Mouse (Mus musculus) thymus, adult 18-20 months (tissue): ENCODE measurements around the gene Rhbdl1.
A peak's percentile ranks its signal among the peaks of the same experiment; 100 is the strongest.

Experiments used
- DNase-seq, 2 experiments: peaks; one replicate each; pipeline ENCODE4 v3.0.0; 2022; ENCODE audit warnings: mixed read lengths in 2 of 2

Rhbdl1 gene

GRCm38 (mm10) chr17:25837076-25837410, at the start of gene Rhbdl1:
Gene Rhbdl1 (minus strand): TSS chr17:25837295.
- DNase-seq, result no peak

DNA sequence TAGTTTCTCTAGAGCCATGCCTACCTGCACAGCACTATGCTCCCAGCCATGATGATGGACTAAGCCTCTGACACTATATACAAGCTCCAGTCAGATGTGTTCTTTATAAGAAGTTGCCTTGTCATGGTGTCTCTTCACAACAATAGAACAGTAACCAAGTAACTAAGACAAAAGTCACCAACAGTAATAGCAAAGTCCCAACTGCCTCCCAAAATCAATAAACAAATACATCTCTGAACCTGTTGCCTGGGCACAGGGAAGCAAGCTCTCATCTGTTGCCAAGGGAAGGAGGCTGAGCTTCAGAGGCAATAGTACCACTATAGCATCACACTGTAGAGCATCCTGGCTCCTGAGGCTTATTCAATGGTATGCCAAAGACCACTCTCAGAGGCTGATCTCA, 49.7 kb upstream of the Rhbdl1 start:
- no peak for DNase-seq

- DNase-seq, result no peak
Observed at GRCm38 (mm10) chr17:25885636-25886035, 48.5 kb upstream of the Rhbdl1 start.

DNA sequence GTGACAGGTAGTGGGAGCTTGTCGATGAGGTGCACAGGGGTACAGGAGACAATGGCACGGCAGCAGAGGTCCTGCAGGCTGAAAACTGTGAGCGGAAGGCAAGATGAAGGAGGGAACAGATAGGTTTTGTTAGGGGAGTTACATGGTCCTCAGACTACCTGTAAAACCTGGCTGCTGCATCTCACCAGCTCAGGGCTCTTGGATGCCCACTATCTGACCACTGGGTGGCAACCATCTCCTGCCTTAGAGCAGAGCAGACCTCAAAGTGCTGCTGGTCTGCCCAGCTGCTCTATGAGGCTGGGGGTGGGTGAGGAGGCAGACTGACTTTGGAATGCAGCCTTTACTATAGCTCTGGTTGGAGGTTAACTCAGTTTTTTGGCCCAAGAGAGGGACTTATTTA, 46.7 kb upstream of the Rhbdl1 start:
- DNase-seq, result no peak

DNA sequence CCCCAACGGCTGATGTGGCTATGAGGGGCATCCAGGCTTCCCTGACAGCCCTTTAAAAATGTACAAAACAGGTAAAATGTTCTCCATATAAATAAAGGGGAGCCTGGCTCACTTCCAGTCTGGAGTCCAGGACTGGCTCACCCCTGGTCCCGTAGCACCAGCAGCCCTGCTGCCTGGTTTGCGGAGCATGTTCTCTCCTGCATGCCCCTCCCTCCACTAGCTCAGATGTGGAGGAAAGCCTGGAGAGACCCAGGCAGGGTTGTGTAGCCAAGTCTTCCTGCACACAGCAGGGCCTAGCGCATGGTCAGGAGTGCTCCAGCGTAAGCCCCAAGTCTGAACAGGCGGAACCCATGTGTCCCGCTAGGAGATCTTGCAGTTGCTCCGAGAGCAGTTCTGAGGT, 46.2 kb upstream of the Rhbdl1 start:
- no peak for DNase-seq

DNA sequence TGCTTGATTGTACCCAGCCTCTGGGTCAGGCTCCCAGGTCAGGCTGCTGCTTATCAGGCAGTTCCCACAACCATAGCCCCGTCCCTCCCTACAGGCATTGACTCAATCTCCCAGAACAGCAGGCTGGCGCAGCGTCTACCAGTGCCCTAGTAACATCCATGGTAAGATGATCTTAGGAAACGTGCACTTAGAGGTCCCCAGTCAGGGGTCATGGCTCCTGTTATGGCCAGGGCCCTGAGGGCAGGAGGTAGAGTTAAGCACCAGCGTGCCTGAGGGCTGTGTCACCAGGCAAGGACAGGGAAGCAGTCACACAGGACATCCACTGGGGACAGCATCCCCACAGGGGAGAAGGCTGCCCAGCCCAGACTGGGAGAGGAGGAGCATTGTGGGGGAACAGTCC, 45.2 kb upstream of the Rhbdl1 start:
- no peak for DNase-seq

DNA sequence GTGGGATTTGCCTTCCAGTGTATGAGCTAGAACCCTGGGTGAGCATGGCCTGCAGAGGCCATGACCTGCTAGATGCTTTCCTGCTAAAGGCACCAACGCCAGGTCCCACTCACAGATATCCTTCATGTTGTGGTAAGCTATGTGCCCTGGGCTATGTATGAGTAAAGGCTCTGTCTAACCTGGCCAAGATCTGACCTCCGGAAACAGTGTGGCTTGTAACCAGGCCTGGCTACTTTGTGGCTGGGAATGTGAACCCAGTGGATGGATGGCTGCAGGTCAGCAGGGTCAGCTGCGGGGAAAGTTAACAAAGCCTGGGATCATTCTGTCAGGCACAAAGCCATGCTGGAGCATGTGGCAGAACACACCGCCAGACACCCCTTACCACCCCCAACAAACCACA, 44.6 kb upstream of the Rhbdl1 start:
- DNase-seq, result no peak

GRCm38 (mm10) chr17:25880913-25881641, 44.0 kb upstream of the Rhbdl1 start:
- no peak for DNase-seq

DNA sequence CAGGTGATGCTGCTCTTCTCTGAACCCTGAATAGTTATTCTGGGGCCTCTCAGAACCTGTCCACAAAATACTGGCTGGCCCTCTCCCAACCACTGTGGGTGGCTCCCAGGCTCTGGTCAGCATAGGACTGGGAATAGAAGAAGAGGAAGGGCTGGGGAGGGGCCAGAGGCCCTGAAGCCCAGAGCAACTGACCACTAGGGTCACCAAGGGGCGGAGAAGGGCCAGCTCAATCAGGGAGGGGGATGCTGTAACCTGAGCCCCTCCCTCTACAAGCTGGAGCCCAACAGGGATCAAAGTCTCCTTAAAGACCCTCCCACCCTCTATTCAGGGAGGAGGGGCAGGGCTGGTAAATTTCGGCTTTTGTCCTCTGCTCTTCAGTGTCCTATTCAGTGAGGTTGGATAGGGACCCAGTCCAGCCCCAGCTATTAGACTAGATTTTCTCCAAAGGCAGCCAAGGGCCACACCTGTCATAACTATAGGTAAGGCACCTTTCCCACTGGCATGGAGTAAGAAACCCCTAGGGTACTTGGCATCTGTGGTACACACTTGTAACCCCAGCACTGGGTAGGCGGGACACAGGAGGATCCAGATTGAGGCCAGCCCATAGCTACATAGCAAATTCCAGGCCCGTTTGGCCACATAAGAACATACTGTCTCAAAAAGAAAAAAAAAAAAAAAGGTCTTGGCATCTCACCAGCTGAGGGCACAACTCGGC, 43.3 kb upstream of the Rhbdl1 start, which contains the start of gene Wfikkn1:
Gene Wfikkn1, minus strand, starts transcription at position 663 of the 715 bp plus-strand sequence.
- DNase-seq, result no peak

DNA sequence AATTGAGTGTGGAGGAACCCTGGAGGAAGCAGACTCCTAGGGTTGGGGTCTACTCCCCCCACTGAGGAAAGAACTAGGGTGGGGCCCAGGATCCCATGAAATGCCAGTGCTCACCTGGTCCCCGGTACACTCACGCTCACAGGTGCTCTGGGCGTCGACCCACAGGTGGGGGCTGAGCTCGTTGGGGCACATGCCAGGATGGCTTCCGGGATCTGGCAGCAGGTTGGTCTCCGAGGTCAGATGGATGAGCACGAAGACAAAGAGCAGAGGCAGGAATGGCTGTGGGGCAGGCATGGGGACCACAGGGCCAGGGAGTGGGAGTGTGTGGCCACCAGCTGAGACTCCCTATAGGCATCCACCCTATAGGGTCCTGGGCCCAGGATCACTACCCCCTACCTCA, 42.7 kb upstream of the Rhbdl1 start:
- no peak for DNase-seq

GRCm38 (mm10) chr17:25879261-25879660, 42.2 kb upstream of the Rhbdl1 start:
- DNase-seq, result no peak

DNA sequence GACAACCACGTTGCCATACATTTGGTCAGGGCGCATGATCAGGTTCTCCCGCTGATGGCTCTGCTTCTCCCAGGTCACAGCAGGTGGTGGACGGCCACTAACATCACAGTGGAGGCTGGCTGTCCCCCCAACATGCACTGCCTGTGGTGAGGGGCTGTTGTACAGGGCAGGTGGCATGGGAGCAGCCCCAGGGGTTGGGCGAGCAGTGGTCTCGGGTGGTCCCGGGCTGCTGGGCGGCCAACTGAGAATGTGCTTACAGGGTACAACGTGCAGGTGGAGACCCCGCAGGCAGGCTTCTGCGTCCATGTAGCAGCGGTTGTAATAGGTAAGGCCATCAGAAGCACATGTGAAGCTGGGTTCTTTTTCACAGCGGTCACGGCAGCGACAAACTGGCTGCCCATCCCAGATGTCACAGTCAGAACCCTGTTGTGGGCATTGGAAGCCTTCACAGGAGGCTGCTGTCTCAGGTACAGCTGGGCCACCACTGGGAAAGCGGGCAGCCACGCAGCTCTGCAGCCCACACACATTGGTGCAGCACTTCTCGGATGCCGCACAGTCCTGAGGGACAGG, 41.6 kb upstream of the Rhbdl1 start:
- DNase-seq, result no peak

DNA sequence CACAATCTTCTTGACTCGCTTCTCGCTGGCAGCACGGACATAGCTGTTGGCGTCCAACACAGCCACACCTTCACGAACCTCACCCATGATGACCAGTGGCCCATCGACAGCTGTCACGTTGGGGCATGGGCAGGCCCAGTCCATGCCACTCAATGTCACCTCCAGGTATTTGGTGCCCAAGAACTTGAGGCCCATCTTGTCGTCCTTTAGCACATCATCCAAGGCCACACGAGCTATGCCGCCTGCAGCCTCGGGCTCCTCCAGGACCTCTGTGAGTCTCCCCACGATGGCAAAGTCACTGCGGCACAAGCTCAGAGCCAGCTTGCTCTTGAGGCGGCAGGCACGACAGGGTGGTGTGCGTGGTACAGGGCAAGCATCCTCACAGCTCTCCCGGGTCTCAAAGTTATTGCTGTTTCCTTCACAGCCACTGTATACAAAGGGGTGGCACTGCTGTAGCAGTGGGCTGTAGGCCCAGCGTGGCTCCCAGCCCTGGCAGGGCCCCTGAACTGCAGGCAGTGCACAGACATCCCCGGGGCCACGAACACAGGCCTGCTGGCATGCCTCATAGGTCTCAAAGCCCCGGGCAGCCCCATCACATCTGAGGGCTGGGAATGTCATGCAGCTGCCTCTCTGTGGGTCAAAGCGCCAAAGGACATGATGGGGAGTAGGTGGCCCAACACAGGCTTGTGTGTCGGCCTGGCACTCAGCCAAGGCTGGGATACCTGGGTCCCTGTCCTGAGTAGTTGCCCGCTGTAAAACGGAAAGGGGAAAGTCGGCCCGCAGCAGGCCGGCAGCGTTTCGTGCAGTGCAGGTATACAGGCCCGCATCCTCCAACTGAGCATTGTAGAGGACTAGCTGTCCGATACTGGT, 40.9 kb upstream of the Rhbdl1 start:
- DNase-seq, result no peak

- no peak for DNase-seq
Observed at GRCm38 (mm10) chr17:25877025-25877424, 39.9 kb upstream of the Rhbdl1 start.

GRCm38 (mm10) chr17:25876347-25876915, 39.3 kb upstream of the Rhbdl1 start:
- DNase-seq, result no peak

- DNase-seq, result peak; percentile 70 to 77
Observed at GRCm38 (mm10) chr17:25875171-25876136, 38.4 kb upstream of the Rhbdl1 start.

DNA sequence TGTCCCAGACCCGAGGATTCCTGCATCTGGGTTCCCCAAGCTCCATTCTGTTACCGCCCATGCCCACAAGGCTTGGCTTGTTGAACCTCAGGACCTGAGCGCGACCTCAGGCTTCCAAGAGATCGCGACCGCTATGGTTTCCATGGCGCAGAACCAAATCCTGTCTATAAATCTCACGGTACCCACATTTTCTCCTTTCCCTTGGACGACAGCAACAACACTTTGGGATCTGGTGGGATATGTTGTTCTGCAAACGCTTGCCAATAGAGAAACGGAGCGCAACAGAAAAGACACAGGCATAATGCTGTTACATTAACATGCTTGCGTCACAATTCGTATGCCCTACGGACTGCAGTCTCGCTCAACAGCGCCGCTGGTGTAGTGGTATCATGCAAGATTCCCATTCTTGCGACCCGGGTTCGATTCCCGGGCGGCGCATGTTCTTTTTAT, 37.7 kb upstream of the Rhbdl1 start, which contains the start of gene Mettl26:
Gene Mettl26, plus strand, starts transcription at position 354 of the 450 bp plus-strand sequence.
- peak; percentile 79 to 87 for DNase-seq

- no peak for DNase-seq
Observed at GRCm38 (mm10) chr17:25874148-25874720, 37.1 kb upstream of the Rhbdl1 start.

DNA sequence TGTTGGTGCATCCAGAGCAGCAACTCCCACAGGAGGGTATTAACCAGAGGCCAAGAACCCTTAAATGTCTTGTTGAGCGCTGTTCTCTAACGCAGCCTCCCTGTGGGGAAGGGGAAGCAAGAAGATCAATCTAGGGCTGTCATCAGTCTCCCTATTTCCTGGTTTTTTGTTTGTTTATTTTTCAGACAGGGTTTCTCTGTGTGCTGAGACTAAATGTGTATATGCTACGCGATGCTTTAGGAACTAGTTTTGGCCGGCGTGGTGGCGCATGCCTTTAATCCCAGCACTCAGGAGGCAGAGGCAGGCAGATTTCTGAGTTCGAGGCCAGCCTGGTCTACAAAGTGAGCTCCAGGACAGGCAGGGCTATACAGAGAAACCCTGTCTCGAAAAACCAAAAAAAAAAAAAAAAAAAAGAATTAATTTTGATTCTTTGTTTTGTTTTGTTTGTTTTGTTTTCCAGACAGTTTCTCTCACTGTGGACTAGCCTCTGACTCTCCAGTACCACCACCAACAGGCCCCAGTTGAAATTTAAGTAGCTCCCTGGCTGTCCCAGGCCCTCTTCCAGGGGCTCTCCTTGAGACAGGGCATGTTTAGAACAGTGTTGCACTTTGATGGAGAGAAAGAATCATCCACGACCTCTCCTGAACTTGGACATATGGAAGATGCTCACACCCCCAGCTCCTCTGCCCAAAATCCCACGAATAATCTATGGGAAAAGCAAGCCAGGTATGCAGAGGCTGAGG, 36.5 kb upstream of the Rhbdl1 start:
- DNase-seq, result no peak

DNA sequence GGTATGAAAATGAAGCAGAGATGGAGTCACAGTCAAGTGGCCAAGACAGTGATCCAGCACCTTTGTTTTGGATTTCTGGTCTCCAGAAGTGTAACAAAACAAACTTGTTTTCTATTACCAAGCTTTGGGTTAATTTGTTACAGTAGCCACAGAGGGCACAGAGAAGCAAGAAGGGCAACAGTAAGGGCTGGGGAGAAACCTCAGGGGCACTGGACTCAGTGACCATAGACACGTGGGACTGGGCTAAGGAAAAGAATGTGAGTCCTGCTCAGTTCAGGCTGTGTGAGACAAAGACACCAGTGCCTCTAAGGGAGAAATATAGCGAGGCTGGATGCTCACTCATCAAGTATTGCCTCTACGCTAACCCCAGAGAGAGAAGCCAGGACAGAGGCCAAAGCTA, 35.6 kb upstream of the Rhbdl1 start:
- no peak for DNase-seq
